Mouse (Mus musculus) left cerebral cortex, adult 8-10 months (tissue): Measurements from ENCODE around the gene Gm47955. TPM values are rescaled to one million over a fixed set of nuclear protein-coding genes. Genes with fewer than 3 reads are reported as not detected.
"Not testable (repeated sequence)": the region's sequence is repeated elsewhere in the genome, so short reads cannot be mapped to it uniquely, and the experiment has no call there.

Source experiments
- DNase-seq, 2 experiments: peaks; one replicate each; pipeline ENCODE4 v3.0.0; 2022; ENCODE audit warnings: low spot score in 2 of 2
- total RNA-seq, 4 experiments: library from RNA; stranded (reverse); gene quantifications; 2 replicates each; pipeline ENCODE4 v1.2.4; 2022

Gene Gm47955
- not detected for total RNA-seq

DNA sequence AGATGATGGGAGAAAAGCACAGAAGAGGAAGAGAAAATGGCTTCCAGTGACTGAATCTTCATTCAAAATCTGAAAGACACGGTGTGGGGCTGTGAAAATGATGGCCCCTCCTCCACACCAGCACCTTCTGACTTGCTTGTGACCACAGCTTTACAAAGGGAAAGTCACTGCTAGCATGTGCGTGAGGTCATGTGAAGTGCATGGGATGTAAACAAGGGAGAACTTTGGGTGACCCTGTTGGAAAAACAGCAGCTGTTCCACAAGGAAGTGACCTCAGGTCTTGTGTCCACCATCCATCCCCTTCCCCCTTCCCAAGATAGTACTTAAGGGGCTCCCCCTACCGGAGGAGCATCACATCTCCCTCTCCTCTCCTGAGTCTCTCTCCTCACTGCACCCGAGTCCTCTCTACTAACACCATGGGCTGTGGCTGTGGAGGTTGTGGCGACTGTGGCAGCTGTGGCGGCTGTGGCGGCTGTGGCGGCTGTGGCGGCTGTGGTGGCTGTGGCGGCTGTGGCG lies at the start of gene Gm47955:
TSS of gene Gm47955 (plus strand) at position 417 of the 516 bp plus-strand sequence.
- DNase-seq: no peak

DNA sequence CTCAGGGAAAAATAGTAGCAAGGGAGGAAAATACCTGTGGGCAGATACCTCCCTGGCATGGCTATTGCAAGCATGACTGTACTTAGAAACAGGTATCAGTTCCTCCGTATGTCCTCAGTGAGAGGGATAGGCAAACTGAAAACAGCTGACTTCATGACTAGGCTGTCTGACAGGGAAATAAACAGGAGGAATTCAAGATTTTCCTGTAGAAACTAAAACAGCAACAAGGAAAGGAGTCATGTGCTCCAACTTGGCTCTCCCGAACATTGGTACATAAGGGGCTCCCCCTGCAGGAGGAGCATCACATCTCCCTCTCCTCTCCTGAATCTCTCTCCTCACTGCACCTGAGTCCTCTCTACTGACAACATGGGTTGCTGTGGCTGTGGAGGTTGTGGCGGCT lies 47.1 kb upstream of the Gm47955 start, which contains the start of gene A030005L19Rik:
TSS of gene A030005L19Rik (plus strand) at position 301 of the 400 bp plus-strand sequence.
- DNase-seq: no peak

DNA sequence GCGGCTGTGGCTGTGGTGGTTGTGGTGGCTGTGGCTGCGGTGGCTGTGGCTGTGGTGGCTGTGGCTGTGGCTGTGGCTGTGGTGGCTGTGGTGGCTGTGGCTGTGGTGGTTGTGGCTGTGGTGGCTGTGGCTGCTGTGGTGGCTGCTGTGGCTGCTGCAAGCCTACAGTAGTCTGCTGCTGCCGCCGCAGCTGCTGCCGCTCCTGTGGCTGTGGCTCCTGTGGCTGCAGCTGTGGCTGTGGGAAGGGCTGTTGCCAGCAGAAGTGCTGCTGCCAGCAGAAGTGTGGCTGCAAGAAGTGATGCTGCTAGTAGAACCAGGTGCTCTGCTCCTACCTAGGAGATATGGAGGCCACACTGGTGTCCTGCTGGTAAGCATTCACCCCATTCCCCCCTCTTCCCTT lies 46.7 kb upstream of the Gm47955 start:
- not testable (repeated sequence) for DNase-seq

DNA sequence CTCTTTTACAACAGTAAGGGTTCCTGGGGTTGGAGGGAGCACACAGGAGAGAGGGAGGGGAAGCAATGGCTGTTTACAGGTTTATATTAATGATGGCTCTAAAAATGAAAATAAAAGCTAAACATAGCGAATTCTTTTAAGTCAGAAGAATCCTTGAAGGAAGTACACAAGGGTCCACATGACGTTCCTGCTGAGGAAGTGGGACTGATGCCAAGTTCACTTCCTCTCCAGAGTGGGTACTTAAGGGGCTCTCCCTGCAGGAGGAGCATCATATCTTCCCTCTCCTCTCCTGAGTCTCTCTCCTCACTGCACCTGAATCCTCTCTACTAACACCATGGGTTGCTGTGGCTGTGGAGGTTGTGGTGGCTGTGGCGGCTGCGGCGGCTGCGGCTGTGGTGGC lies 35.4 kb upstream of the Gm47955 start, which contains the start of gene A030014E15Rik:
TSS of gene A030014E15Rik (plus strand) at position 268 of the 400 bp plus-strand sequence.
- no peak for DNase-seq

DNA sequence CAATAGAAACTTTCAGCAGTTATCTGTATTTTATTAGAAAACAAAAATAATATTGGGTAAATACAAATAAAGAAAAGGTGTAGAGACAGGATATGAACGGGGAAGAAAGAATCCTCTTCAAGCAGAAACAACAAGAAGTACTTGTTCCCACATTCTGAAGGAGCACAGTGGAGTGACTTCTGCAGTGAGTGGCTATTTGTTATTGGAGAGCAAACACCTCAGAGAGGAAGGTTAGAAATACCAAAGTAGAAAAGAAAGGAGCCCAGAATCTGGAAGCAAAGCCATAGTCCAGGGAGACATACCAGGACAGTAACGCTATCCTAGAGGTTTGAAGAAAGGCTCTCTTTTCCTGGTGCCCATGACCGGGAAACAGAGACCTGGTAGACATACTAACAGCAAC lies 29.5 kb upstream of the Gm47955 start:
- not testable (repeated sequence) for DNase-seq

DNA sequence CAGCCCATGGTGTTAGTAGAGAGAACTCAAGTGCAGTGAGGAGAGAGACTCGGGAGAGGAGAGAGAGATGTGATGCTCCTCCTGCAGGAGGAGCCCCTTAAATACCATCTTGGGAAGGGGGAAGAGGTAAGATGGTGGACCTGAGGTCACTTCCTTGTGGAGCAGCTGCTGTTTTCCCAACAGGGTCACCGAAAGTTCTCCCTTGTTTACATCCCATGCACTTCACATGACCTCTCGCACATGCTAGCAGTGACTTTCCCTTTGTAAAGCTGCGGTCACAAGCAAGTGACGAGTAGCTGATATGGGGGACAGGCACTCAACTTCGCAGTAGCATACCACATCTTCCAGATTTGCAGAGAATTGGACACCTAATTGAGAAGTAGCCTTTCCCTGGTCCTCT lies 28.8 kb upstream of the Gm47955 start, which contains the start of gene Gm6217:
TSS of gene Gm6217 (minus strand) at position 74 of the 400 bp plus-strand sequence.
- DNase-seq: not testable (repeated sequence)

DNA sequence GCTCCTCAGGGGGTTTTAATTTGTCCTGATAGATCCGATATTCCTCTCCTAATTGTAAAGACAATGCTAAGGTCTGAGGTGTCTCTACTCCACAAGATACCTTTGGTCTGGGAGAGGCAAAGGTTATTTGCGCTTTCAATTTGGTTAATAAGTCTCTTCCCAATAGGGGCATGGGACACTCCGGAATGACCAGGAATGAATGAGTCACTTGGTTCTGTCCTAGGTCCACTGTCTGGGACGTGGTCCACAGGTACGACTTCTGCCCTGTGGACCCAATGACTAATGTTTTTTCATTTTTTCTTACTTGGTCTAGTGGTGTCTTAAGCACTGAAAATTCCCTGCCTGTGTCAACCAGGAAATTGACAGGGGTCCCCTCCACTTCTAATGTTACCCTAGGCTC lies 21.4 kb upstream of the Gm47955 start:
- DNase-seq: no peak

DNA sequence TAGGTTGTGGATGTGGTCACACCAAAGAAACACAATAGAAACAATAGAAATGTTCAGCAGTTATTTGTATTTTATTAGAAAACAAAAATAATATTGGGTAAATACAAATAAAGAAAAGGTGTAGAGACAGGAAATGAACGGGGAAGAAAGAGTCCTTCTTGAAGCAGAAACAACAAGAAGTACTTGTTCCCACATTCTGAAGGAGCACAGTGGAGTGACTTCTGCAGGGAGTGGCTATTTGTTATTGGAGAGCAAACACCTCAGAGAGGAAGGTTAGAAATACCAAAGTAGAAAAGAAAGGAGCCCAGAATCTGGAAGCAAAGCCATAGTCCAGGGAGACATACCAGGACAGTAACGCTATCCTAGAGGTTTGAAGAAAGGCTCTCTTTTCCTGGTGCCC lies 17.6 kb upstream of the Gm47955 start:
- not testable (repeated sequence) for DNase-seq

DNA sequence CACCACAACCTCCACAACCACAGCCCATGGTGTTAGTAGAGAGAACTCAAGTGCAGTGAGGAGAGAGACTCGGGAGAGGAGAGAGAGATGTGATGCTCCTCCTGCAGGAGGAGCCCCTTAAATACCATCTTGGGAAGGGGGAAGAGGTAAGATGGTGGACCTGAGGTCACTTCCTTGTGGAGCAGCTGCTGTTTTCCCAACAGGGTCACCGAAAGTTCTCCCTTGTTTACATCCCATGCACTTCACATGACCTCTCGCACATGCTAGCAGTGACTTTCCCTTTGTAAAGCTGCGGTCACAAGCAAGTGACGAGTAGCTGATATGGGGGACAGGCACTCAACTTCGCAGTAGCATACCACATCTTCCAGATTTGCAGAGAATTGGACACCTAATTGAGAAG lies 16.8 kb upstream of the Gm47955 start, which contains the start of gene A030003K21Rik:
TSS of gene A030003K21Rik (minus strand) at position 94 of the 400 bp plus-strand sequence.
- DNase-seq: not testable (repeated sequence)

DNA sequence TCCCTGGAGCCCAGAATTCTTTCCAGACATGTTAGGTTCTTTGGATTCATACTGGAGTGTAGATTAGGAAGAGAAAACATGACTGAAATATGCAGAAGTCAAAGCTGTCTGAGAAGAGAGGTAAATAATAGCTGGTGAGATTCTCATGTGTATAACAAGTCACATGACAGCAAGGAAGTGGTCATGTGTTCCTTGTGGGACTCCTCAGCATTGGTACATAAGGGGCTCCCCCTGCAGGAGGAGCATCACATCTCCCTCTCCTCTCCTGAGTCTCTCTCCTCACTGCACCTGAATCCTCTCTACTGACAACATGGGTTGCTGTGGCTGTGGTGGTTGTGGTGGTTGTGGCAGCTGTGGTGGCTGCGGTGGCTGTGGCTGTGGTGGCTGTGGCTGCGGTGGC lies 14.1 kb upstream of the Gm47955 start:
- not testable (repeated sequence) for DNase-seq

DNA sequence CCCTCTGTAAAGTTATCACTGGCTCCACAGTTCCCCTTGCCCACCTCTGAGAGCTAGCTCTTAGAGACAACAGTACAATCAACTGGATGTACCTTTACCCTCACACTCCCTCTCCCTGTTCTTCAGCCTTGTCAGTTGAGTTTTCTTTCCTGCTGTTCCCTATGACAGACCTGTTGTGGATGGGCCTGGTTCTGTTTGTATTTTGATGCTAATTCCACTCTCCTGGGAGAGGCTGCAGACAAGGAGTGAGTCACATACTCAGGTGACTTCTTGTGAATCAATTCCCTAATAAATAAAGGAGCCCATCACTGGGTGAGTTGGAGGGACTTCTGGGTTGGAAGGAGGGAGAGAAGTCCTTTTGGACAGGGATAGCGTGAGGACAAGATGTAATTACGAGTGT lies 11.5 kb upstream of the Gm47955 start:
- no peak for DNase-seq

DNA sequence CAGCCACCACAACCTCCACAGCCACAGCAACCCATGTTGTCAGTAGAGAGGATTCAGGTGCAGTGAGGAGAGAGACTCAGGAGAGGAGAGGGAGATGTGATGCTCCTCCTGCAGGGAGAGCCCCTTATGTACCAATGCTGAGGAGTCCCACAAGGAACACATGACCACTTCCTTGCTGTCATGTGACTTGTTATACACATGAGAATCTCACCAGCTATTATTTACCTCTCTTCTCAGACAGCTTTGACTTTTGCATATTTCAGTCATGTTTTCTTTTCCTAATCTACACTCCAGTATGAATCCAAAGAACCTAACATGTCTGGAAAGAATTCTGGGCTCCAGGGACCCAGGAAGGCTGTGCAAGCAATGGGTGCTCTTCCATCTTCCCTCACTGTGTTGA lies 4.2 kb upstream of the Gm47955 start, which contains the start of gene Gm7544:
TSS of gene Gm7544 (minus strand) at position 101 of the 400 bp plus-strand sequence.
- not testable (repeated sequence) for DNase-seq

DNA sequence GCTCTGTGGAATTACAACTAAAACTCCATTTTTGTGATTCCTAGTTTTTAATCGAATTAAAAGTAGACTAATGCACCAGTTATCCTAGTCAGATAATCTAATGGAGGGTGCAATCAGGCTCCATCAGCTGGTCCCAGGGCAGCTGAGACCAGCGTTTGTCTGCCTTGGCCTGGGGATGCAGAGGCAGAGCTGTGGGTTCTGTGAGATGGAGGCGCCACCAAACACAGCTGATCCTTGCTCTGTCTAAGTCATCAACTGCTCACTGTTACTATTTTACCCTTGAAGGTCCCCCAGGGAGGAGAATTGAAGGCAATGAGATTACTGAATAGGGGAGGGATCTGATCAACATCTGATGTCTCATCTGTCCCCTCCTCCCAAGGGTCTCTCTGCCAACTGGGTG lies 6.3 kb downstream of the Gm47955 start:
- DNase-seq: no peak

DNA sequence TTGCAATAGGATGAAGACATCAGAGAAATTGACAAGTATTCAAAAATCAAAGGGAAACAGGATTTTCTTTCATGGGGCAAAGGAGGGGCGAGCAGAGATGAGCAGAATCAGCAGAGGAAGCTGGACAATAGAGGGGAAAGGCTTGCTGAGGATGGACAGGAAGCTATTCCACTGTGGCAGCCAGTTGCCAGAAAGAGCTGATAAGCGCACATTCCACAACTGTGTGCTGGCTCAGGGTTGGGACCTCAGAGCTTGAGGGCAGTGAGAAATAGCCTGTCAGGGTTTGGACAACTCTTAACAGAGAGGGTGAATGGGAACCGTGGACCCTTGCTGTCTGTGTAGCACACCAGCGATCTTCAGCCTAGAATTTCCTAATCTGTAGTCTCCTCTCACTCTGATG lies 12.0 kb downstream of the Gm47955 start:
- DNase-seq: no peak

DNA sequence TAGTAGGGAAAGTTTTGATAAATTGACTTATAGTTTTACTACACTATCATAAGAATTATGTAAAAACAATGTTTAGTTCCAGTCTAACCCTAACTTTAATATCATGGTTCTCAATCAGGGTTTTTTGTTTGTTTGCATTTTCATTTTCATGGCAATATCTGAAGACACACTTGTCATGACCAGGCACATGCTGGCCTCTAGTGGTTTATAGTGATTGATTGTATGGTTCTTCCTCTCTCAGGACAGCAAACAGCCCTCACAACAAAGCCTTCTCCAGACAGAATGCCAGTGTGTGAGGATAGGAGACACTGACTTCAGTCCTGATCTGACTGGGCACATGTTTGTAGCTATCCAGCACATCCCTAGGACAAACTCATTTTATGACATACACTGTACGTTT lies 13.2 kb downstream of the Gm47955 start:
- DNase-seq: no peak

DNA sequence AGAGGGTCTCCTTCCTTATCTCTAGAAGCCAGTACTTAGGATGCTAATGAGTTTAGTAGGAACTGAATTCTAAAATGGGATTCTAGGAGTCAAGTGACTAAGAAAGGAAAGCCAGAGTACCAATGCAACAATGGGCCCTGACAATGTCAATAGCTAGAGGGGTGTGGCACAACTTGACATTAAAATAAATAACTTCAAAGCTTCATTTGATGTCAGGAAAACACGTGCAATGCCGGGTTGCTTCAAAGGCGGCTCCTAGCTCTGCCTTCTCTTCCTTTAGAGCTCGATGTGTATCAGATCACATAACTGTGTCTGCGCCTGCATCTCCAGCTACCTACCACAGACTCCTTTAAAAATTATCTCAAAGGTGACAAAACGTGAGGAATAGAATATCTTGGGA lies 13.8 kb downstream of the Gm47955 start:
- no peak for DNase-seq

DNA sequence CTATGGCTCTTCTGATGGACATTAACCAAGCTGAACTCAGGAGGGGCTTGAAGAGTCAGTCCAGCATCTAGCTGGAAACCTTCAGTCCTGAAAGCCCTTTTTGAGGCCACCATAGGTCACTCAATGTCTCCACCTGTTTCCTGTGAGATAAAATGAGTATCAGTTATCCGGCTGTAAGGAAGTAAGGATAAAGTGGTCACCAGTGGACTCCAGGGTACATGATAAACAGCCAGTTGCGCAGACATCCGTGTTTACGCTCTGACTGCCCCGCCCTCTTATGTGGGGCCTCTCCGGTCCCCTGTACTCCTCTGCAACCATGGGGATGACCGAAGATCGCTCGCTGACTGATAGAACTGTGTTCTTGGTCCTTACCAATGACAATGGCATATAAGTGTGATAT lies 14.3 kb downstream of the Gm47955 start:
- DNase-seq: no peak

DNA sequence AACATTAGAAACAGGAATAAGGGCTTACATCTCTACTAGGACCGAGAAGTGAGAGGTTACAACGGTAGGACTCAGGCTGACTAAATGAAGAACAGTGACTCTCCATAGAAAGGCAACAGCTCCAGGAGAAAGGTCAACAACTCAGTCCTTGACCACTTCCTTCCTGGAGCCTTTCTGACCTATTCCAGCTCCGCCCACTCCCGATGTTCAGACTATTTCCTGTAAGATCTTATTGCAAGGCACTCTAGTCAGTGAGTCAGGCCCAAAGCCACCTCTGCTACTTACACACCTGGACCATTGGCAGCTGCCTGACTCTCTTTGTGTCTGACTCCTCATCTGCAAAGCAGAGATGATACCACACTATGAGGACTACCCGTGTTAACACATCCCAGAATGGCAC lies 15.7 kb downstream of the Gm47955 start:
- no peak for DNase-seq

DNA sequence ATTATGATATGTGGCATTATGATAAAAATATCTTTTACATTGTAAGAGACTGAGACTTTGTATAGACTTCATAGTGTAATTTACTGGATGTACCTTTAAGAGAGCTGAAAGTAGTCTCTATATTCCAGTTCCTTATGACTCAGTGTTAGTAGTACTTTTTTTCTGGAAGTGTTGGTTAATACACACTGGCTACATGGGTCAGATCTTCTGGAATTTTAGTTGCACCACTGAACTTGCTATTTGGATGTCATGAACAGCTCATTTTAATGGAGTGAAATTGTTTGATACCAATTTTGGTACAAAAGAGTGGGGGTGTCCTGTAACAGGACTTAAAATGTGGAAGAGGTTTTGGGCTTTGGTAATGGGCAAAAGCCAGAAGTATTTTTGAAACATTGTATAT lies 17.8 kb downstream of the Gm47955 start:
- DNase-seq: no peak

DNA sequence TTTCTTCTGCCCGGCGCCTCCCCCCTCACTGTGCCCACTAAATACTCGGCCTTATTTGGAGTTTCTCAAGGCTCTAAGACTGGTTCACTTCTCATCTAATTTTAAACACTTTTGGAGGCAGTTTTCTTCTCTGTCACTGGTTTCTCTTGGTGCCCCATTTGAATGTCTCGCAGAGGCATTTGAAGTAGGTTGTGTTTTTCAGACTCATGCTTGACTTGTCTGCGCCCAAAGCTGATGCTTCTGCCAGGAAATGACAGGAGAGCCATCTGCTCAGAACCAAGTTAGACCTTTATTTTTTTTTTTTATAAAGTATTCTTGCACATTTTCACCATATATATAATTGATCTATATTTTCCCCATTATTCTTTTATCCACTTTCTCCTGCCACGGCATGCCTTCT lies 26.7 kb downstream of the Gm47955 start:
- no peak for DNase-seq

DNA sequence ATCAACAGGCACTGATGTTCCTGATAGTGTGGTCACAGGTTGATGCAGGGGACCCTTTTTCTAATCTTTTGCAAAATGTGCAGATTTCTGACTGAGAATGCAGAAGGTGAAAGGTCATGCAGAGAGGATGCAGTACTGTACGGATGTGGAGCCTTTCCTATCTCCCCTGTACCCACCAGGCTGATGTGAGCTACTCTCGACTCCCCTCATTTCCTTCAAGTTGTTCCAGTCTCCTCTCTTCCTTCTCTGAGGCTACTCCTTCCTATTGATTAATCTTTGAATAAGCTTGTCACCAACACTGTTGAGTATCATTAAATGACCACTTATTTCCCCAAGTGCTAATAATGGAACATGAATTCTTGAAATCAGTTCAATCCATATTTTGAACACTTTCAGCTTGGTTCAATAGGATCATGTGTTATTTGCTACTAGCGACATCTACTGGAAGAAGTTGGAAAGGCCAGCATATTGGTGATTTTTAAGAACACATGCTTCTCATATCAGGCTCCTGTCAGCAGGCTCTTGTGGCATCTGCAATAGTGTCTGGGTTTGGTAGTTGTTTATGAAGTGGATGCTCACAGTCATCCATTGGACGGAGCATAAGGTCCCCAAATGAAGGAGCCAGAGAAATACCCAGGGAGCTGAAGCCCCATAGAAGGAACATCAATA lies 27.6 kb downstream of the Gm47955 start:
- no peak for DNase-seq

DNA sequence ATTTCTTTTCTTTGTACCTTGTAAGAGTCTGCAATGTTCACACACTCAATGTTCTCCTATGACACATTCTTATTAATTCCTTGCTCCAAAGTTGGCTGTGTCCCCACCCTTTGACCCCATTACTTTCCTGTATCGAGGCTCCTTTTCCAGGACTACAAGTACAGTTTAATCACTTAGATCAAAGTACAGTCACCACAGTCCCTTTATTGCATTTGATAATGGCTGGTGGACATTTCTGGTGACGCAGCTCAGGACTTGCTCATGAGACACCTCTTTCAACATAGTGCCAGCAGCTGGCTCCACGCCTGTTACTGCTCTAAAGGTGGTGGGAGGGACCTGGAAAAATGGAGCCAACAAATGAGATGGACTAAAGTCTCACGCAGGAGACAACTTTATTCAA lies 31.0 kb downstream of the Gm47955 start:
- DNase-seq: no peak

DNA sequence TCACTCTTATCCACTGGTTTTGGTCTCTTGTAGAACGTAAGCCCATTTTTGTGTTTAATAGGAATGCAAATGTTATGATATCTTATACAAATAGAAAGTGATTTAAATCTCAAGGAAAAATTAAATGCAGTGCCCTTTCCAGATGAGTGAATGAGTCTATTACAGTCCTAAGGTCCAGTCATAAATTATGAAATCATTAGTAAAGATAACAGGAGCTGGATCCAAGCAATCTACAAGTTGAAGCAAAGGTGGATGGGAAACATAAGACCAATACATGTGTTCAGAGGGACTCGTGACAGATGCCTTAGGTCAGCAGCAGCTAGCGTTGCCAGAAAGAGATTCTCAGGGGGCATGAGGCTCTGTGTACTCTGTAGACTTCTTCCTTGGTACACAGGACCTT lies 31.5 kb downstream of the Gm47955 start:
- DNase-seq: no peak
